Mouse (Mus musculus) embryonic facial prominence, embryonic 12.5 days (tissue): ENCODE results near the gene Rhot2. TPM values are rescaled to one million over a fixed set of nuclear protein-coding genes. Genes with fewer than 3 reads are reported as not detected.
A peak's percentile ranks its signal among the peaks of the same experiment; 100 is the strongest.

Experiments
- ATAC-seq: fragments of 200-750 bp; cut with Nextera tagmentation; 2 replicates; pipeline ENCODE4 v1.8.0; 2017; ENCODE audit not compliant: insufficient number of reproducible peaks, insufficient read depth, low FRiP score, low TSS enrichment
- H3K27ac ChIP-seq: fragments of 300-500 bp; sonication (generic); 2 replicates; pipeline ENCODE4 v1.5.1; 2016; ENCODE audit warnings: mild to moderate bottlenecking
- H3K27me3 ChIP-seq: fragments of 300-500 bp; sonication (generic); 2 replicates; pipeline ENCODE4 v1.6.1; 2016; ENCODE audit warnings: mild to moderate bottlenecking, moderate library complexity
- H3K36me3 ChIP-seq: fragments of 300-500 bp; sonication (generic); 2 replicates; pipeline ENCODE4 v1.6.1; 2016; ENCODE audit warnings: mild to moderate bottlenecking
- H3K4me1 ChIP-seq: fragments of 300-500 bp; sonication (generic); 2 replicates; pipeline ENCODE4 v1.6.1; 2016
- H3K4me2 ChIP-seq: fragments of 300-500 bp; sonication (generic); replicated peaks from 2 replicates; pipeline ENCODE4 v1.6.1; 2016; ENCODE audit warnings: mild to moderate bottlenecking, moderate library complexity
- H3K4me3 ChIP-seq: fragments of 300-500 bp; sonication (generic); 2 replicates; pipeline ENCODE4 v1.5.1; 2016; ENCODE audit warnings: mild to moderate bottlenecking
- H3K9ac ChIP-seq: fragments of 300-500 bp; sonication (generic); 2 replicates; pipeline ENCODE4 v1.6.1; 2016; ENCODE audit warnings: mild to moderate bottlenecking, moderate library complexity
- H3K9me3 ChIP-seq: fragments of 300-500 bp; sonication (generic); 2 replicates; pipeline ENCODE4 v1.6.1; 2016; ENCODE audit warnings: mild to moderate bottlenecking, moderate library complexity
- WGBS: fragments of 180-500 bp; shearing (Covaris S2); methylation state at CpG from one replicate; pipeline ENCODE4 v1.1.7; 2016; 5-methylcytosine and 5-hydroxymethylcytosine counted together
- polyA plus RNA-seq: library from polyadenylated mRNA; unstranded; fragments of >200 nt; fragmentation: Nextera tagmentation; extraction: Ambion mirVana; gene quantifications from 2 replicates; pipeline ENCODE4 v1.2.1, GENCODE M21; 2016

Rhot2 gene
- polyA plus RNA-seq, 1 experiment from 2014 or later = 23.0 TPM

DNA sequence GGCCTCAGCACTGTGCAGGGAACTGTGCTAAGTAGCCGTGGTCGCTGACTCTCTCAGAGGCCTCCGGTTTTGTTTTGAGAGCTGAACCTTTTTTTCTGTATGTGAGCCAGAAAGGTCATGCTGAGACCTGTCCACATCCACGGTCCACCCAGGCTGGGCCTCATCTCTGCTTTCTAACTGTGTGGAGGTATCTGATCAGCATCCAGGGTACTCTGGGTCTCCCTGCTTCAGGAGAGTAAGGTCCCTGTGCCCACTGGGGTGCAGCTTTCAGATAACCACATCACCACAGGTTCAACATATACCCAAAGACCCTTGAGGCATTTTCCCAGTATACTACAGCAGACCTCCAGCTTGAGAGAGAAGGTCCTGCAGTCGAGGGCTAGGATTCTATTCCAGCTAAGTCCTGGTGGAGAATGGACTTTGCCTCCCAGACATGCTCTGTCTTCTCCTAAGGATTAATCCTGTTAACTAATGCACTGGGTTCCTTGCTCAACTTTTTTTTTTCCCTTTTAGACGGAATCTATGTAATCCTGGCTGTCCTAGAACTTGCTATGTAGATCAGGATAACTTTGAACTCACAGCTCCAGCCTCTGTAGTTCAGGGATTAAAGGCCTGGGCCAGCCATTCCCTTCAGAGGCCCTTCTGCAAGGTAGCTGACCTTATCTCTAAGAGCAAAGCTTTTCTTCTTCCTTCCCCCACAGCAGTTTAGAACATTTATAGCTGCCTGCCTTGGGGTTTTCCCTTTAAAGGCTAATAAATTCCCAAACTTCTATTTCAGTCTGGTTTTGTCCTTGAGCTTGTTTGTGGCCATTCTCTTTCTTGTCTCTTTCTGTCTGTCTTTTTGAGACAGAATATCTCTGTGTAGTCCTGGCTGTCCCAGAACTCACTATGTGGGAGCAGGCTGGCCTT lies 17.3 kb upstream of the Rhot2 start:
- peak overlapping the region; percentile 82 for H3K9ac ChIP-seq
- peaks cover 17% of the 10 kb centered on the region for H3K4me1 ChIP-seq
- peak overlapping the region; percentile 72 for H3K4me3 ChIP-seq
- peak overlapping the region; percentile 89 for H3K4me2 ChIP-seq
- H3K36me3 ChIP-seq = no peaks in the 10 kb centered on the region
- WGBS = 14% methylated on average over 6 of the region's 6 CpGs
- ATAC-seq = no peak
- H3K27me3 ChIP-seq = no peaks in the 10 kb centered on the region
- peak overlapping the region; percentile 86 for H3K27ac ChIP-seq
- H3K9me3 ChIP-seq = no peaks in the 10 kb centered on the region

- Histone ChIP-seq H3K9ac (peak within 1 kb of the TSS; percentile 82), H3K4me1 (peaks cover 17% of the 10 kb centered on the region), H3K9me3 (no peaks in the 10 kb centered on the region), H3K4me2 (peak within 1 kb of the TSS; percentile 89), H3K27ac (peak within 1 kb of the TSS; percentile 86), H3K36me3 (no peaks in the 10 kb centered on the region), H3K4me3 (peak within 1 kb of the TSS; percentile 72), H3K27me3 (no peaks in the 10 kb centered on the region)
- WGBS = 3% methylated on average over 65 of the region's 65 CpGs
- peak; percentile 75 for ATAC-seq
Measured at GRCm38 (mm10) chr17:25860832-25861703, 16.4 kb upstream of the Rhot2 start, which contains the start of gene Wdr90. Wdr90 (minus strand) TSS chr17:25861501.

GRCm38 (mm10) chr17:25860229-25860628 lies 15.6 kb upstream of the Rhot2 start:
- 88% methylated on average over 6 of the region's 6 CpGs for WGBS
- no peaks in the 10 kb centered on the region for H3K27me3 ChIP-seq
- peak overlapping the region; percentile 89 for H3K4me2 ChIP-seq
- peak overlapping the region; percentile 82; the same call in 1 of the 2 replicates for H3K9ac ChIP-seq
- H3K4me3 ChIP-seq = peak overlapping the region; percentile 72; the same call in 1 of the 2 replicates
- no peak for ATAC-seq
- peaks cover 17% of the 10 kb centered on the region for H3K4me1 ChIP-seq
- H3K27ac ChIP-seq = no peak overlapping the region
- H3K9me3 ChIP-seq = no peaks in the 10 kb centered on the region
- H3K36me3 ChIP-seq = peaks cover 8% of the 10 kb centered on the region

DNA sequence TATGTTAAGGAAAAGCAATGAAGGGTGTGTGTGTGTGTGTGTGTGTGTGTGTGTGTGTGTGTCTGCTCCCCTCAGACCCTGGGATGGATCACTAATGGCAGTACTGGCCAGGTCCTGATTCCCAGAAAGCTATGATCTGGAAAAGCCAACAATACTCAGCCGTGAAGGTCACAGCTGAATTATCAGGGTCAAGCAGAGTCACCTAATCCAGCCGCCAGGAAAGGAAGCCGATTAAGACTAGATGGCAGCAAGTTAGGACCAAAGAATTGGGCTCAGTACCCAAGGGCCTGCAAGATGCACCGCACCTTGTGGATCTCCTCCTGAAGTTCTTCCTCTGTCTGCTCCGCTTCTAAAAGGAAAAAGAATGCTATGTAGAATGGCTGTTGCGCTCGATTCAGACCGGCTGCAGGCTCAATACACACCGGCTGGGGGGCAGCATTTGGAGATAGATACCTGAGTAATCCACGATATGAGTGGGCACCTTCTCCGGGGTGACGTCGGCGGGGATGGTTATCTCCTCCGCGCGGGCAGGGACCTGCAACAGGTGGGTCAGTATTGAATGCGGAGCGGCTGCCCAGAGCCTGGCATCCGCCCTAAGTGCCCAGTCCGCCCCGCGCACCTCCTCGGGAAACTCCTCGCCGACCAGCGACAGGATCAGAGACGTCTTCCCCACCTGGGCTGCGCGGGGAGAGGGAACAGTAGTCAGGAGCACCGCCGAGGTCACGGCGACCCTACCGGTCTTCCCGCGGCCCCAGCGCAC lies 835 bp downstream of the Rhot2 start:
- H3K27ac ChIP-seq = peak overlapping the region; percentile 82
- 0 out of 2 replicates have a peak, but pooled peaks have one; percentile 4 for ATAC-seq

GRCm38 (mm10) chr17:25843122-25843521 lies 1.5 kb downstream of the Rhot2 start:
- peak overlapping the region; percentile 91 for H3K4me2 ChIP-seq
- H3K9me3 ChIP-seq = no peaks in the 10 kb centered on the region
- no peak overlapping the region; the same call in 1 of the 2 replicates for H3K27ac ChIP-seq
- H3K4me1 ChIP-seq = peaks cover 11% of the 10 kb centered on the region
- peak overlapping the region; percentile 85 for H3K4me3 ChIP-seq
- H3K9ac ChIP-seq = peak overlapping the region; percentile 91
- peaks cover 59% of the 10 kb centered on the region for H3K36me3 ChIP-seq
- 91% methylated on average over 4 of the region's 4 CpGs for WGBS
- ATAC-seq = no peak
- H3K27me3 ChIP-seq = no peaks in the 10 kb centered on the region

More for the DNA sequence above, 835 bp downstream of the Rhot2 start:
- Histone ChIP-seq H3K36me3 (peaks cover 58% of the 10 kb centered on the region), H3K4me3 (peak overlapping the region; percentile 85), H3K9ac (peak overlapping the region; percentile 91), H3K4me1 (peaks cover 11% of the 10 kb centered on the region), H3K4me2 (peak overlapping the region; percentile 91), H3K27me3 (no peaks in the 10 kb centered on the region), H3K9me3 (no peaks in the 10 kb centered on the region)
- 2% methylated on average over 38 of the region's 38 CpGs for WGBS

DNA sequence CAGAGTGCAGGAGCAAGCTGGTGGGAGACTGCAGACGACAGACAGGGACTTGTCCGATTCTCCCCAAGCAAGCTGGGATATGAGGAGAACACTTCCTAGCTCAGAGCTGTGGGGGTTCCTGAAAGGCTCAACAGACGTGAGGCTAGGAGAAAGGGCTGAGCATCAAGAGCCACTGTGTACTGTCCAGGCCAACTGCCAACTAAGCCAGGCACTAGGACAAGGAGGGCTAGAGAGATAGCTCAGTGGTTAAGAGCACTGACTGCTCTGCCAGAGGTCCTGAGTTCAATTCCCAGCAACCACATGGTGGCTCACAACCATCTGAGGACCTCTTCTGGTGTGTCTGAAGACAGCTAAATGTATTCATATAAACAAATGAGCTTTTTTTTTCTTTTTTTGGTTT lies 2.1 kb downstream of the Rhot2 start:
- Histone ChIP-seq H3K27me3 (no peaks in the 10 kb centered on the region), H3K36me3 (peaks cover 59% of the 10 kb centered on the region), H3K9me3 (no peaks in the 10 kb centered on the region), H3K4me1 (peaks cover 15% of the 10 kb centered on the region), H3K27ac (no peak overlapping the region), H3K4me3 (no peak overlapping the region), H3K4me2 (no peak overlapping the region), H3K9ac (no peak overlapping the region)
- ATAC-seq = no peak
- 80% methylated on average over 3 of the region's 3 CpGs for WGBS

GRCm38 (mm10) chr17:25841117-25841880 lies 3.4 kb downstream of the Rhot2 start, which contains the start of gene Gm20683:
Gm20683 (minus strand) TSS chr17:25841763.
- H3K27ac ChIP-seq = no peak within 1 kb of the TSS
- H3K27me3 ChIP-seq = no peaks in the 10 kb centered on the region
- ATAC-seq = no peak
- 92% methylated on average over 22 of the region's 22 CpGs for WGBS
- H3K4me3 ChIP-seq = no peak within 1 kb of the TSS
- H3K4me2 ChIP-seq = no peak within 1 kb of the TSS
- H3K9me3 ChIP-seq = no peaks in the 10 kb centered on the region
- H3K4me1 ChIP-seq = peaks cover 27% of the 10 kb centered on the region
- H3K9ac ChIP-seq = no peak within 1 kb of the TSS
- H3K36me3 ChIP-seq = peaks cover 58% of the 10 kb centered on the region

DNA sequence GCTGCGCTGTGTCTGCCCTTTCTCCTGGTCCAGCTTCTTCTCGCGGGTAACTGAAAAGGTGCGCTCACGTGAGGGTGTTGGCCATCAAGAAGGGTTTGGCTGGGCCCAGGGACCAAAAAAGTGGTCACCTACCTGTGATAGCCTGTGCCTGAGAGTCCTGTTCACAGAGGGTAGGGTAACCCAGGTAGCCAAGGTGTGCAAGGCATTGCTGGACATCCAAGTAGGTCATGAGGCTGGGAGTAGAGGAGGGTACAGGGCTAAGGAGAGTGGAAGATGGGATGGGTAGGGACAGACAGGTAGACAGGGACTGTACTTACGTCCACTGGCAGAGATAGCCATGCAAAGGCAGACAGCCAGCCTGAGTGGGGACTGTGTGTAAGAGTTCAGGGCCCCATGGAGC lies 4.1 kb downstream of the Rhot2 start:
- H3K36me3 ChIP-seq = peaks cover 57% of the 10 kb centered on the region
- no peaks in the 10 kb centered on the region for H3K9me3 ChIP-seq
- H3K4me2 ChIP-seq = no peak overlapping the region
- WGBS = 91% methylated on average over 6 of the region's 6 CpGs
- no peaks in the 10 kb centered on the region for H3K27me3 ChIP-seq
- ATAC-seq = no peak
- no peak overlapping the region for H3K9ac ChIP-seq
- H3K4me3 ChIP-seq = no peak overlapping the region
- H3K4me1 ChIP-seq = peaks cover 35% of the 10 kb centered on the region
- H3K27ac ChIP-seq = no peak overlapping the region

- Histone ChIP-seq H3K27me3 (no peaks in the 10 kb centered on the region), H3K27ac (no peak overlapping the region), H3K4me3 (no peak overlapping the region), H3K9me3 (no peaks in the 10 kb centered on the region), H3K9ac (no peak overlapping the region), H3K36me3 (peaks cover 59% of the 10 kb centered on the region), H3K4me2 (no peak overlapping the region), H3K4me1 (peaks cover 43% of the 10 kb centered on the region)
- WGBS = 86% methylated on average over 14 of the region's 14 CpGs
- no peak for ATAC-seq
Measured at GRCm38 (mm10) chr17:25839455-25840235, 5.0 kb downstream of the Rhot2 start.

DNA sequence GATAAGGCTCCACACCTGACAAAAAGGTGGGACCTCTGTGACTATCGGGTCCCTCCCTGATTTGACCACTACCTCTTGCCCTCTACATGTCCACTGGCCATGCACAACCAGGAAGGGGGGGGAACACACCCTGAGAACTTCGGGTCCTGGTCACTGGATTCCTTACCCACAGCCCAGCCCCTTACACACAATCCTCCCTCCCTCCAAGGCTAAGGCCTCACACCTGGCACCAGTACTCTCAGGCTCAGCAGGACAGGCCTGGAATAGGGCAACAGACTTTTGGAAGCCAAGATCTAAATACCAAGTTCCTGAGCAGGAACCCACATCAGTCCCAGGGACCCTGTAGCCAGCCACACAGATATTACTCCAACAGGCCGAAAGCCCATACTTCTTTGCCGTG lies 5.7 kb downstream of the Rhot2 start:
- 88% methylated on average over 4 of the region's 4 CpGs for WGBS
- Histone ChIP-seq H3K27me3 (no peaks in the 10 kb centered on the region), H3K36me3 (peaks cover 59% of the 10 kb centered on the region), H3K27ac (no peak overlapping the region), H3K4me1 (peaks cover 50% of the 10 kb centered on the region), H3K4me3 (no peak overlapping the region), H3K4me2 (no peak overlapping the region), H3K9me3 (no peaks in the 10 kb centered on the region), H3K9ac (no peak overlapping the region)
- no peak for ATAC-seq
